Mouse (Mus musculus): ENCODE data around the gene Mmaa.

Mmaa gene

DNA sequence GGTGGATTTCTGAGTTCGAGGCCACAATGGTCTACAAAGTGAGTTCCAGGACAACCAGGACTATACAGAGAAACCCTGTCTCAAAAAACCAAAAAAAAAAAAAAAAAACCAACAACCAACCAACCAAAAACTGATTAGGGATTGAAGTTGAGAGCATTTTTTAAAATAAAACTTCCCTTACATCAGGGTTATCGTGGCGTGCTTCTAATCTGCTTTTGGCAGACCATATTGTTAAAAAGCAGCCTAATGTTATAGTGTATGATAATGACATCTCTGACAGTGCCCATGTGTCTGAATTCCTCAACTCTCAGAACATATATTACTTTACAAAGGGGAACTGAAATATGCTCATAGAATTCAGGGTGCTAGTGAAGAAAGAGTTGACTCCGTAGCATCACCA is 6.5 kb downstream of the Mmaa start:
- DNase-seq (ENCODE audit: low spot score) = no peak

GRCm38 (mm10) chr8:79286424-79286823 is 8.3 kb downstream of the Mmaa start:
- DNase-seq (ENCODE audit: low spot score) = no peak

GRCm38 (mm10) chr8:79284626-79285025 is 10.1 kb downstream of the Mmaa start:
- DNase-seq (ENCODE audit: low spot score) = no peak

- DNase-seq (ENCODE audit: low spot score) = no peak
Measured at GRCm38 (mm10) chr8:79281376-79281890, 13.3 kb downstream of the Mmaa start.

DNA sequence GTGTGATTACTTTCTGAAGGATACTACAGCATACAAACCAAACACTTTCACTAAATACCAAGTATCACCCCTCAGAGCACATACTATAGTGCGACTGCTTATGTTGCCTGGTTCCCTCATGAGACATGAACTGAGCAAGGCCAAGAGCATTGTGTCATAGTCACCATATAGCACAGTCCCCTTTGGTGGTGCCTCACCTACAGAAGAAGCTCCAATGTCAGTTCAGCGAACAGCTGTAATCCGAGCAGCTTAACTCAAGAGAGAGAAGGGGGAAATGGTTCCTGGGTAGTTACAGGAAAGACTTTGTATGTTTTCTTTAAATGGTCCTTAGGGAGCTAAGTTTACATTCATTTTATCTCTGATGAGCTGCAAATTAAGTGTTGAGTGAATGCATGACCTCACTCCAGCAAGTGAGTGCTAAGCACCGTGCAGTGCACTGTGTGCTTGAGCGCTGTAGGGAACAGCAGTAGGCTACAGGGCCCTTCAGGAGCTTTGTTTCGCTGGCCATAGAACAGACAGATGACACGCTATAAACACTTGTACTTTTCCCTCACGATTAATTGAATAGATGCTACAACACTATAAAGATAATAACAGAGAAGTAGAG is 17.4 kb downstream of the Mmaa start:
- no peak for DNase-seq (ENCODE audit: low spot score)

- no peak for DNase-seq (ENCODE audit: low spot score)
Measured at GRCm38 (mm10) chr8:79274940-79275339, 19.8 kb downstream of the Mmaa start.

GRCm38 (mm10) chr8:79273776-79274175 is 21.0 kb downstream of the Mmaa start:
- no peak for DNase-seq (ENCODE audit: low spot score)

DNA sequence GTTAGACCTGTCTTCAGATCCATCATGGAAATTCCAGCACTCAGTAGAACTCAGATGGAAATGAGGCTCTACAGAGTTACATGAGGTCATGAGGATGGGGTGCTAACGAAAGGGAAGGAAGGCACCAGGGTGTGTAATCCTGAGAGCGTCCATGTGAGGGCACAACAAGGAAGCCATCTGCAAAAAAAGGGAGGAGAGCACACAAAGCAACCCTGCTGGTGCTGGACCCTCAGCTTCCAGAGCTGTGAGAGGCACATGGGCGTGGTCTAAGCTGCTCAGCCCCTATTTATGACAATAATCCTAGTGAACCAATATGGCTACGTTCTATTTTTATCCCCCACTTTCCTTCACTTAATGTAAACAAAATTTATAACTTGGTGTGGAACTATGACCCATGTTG is 22.1 kb downstream of the Mmaa start:
- DNase-seq (ENCODE audit: low spot score) = no peak

DNA sequence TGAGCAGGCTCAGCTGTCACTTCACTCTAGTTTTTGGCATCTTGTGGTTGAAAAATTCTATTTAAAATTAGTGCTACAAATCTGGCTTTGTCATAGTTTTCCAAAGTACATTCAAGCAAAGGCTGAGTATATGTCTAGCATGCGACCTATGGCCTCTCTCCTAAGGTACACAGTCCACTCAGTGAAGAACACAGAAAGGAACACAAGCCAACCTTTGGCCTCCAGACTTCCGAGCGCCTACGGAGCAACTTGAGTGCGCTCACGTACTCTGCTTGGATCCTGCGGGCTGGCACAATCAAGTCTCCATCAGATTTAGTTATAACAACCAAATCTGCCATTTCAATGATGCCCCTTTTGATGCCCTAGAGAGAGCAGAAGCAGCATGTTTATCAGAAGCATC is 25.8 kb downstream of the Mmaa start:
- no peak for DNase-seq (ENCODE audit: low spot score)

- DNase-seq (ENCODE audit: low spot score) = no peak
Measured at GRCm38 (mm10) chr8:79261920-79262319, 32.8 kb downstream of the Mmaa start.

GRCm38 (mm10) chr8:79256076-79256705 is 38.5 kb downstream of the Mmaa start:
- DNase-seq (ENCODE audit: low spot score) = no peak

DNA sequence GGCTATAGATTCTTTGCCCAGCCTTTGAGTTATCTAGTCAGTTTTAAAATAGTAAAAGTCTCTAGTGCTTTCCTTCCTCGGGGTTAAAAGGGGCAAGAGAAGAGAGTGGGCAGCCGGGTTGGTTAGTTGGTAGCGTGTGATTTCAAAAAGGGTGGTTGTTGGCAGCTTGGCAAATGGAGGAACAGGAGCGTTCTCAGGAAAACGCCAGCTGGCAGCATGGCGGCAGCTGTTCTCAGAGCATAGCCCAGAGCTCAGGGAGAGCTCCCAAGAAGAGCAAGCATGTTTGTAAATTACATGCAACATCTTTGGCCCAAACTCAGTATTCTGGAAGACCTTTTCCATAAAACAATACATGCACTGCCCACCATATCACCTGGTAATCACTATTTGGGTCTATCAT is 41.0 kb downstream of the Mmaa start:
- DNase-seq (ENCODE audit: low spot score) = no peak

GRCm38 (mm10) chr8:79248470-79248869 is 46.3 kb downstream of the Mmaa start, which contains the start of gene 1700011L22Rik:
1700011L22Rik (minus strand) TSS chr8:79248570.
- no peak for DNase-seq (ENCODE audit: low spot score)

GRCm38 (mm10) chr8:79243422-79243821 is 51.3 kb downstream of the Mmaa start:
- DNase-seq (ENCODE audit: low spot score) = no peak

DNA sequence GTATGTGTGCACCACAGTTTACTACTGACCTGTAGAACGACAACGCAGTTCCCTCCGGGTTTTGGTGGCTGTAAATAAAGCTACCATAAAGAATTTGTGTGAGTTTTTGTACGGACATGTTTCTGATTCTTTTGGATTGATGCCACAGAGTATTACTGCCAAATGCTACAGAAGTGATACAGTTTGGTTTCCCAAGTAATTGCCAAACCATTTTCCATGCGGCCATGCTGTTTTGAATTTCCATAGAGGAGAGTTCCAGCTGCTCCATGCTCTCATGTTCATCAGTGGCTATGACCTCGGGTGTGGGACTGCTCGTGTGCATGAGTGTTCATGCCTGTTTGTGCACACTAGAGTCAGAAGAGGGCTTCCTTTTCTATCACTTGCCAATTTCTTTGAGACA is 54.7 kb downstream of the Mmaa start:
- DNase-seq (ENCODE audit: low spot score) = no peak

DNA sequence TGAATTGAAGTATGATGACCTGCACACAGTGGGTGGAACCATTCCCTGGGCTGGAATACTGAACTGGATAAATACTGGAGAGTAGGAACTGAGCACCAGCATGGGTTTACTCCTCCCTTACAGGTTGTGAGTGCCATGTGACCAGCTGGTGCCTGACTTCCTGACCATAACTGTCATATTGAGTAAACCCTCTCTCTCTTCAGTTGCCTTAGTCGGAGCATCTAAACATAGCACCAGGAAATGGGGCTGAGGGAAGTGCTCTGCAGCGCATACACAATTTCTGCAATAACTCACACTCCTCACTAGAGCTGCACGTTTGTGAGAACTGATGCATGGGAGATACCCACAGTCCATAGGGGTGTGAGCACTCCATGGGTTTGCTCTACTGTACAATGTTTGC is 55.4 kb downstream of the Mmaa start:
- DNase-seq (ENCODE audit: low spot score) = no peak

- DNase-seq (ENCODE audit: low spot score) = no peak
Measured at GRCm38 (mm10) chr8:79229266-79229888, 65.4 kb downstream of the Mmaa start.

DNA sequence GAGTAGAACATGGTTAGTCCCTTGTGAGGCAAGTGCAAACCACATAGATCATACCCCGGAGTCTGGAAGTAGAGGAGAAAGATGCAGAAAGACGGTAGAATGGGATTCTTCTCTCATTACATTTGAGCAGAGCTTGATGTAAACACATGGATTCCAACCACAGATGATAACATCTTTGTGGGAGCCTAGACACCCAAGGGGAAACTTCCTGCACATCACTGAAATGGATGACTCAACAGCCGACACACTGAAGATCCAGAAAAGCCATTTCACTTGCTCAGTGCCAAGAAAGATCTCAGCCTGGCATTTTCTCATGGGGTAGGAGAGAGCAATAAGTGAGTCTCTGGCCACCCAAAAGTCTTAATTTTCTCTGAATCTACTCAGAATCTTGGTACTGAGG is 66.8 kb downstream of the Mmaa start:
- DNase-seq (ENCODE audit: low spot score) = no peak

GRCm38 (mm10) chr8:79227194-79227593 is 67.5 kb downstream of the Mmaa start:
- no peak for DNase-seq (ENCODE audit: low spot score)

- no peak for DNase-seq (ENCODE audit: low spot score)
Measured at GRCm38 (mm10) chr8:79226046-79226445, 68.7 kb downstream of the Mmaa start.

DNA sequence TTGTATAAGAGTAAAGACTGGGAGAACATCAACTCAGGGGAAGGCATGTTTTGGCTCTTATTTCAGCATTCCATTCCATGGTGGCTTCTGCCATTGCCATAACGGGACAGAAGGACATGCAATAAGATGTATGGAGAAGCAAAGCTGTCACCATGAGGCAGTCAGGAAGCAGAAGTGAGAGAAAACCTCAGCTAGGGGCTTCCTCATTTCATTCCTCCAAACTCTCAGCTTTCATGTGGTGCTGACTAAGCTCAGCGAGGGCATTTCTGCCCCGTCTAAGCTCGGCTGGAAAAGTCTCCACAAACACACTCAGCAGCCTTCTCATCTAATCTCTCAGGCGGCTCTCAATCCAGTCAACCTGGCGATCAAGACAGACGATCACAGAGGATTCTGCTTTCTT is 69.2 kb downstream of the Mmaa start:
- DNase-seq (ENCODE audit: low spot score) = no peak

- DNase-seq (ENCODE audit: low spot score) = no peak
Measured at GRCm38 (mm10) chr8:79224363-79224762, 70.4 kb downstream of the Mmaa start.

DNA sequence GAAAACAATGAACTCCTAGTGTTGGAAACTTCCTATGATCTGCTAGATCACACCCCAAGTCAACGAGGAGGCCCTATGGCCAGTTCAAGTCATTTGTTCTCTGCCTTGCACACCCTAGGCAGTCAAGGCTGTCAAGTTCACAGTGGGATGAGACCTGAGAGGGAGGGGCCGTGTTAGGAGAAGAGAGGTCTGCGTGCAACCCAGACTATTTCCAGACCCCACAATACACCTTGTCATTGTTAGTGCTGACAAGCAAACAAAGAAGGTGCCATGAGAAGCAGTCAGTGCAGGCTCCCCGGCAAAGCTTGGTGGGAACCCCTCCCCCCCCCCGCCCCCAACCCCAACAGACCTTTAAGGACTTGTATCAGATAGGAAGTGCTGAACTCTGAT is 72.0 kb downstream of the Mmaa start:
- no peak for DNase-seq (ENCODE audit: low spot score)

Measured in testis, postnatal 14 days (tissue).